Mouse (Mus musculus): Measurements from ENCODE around the gene Gm43191.

DNA sequence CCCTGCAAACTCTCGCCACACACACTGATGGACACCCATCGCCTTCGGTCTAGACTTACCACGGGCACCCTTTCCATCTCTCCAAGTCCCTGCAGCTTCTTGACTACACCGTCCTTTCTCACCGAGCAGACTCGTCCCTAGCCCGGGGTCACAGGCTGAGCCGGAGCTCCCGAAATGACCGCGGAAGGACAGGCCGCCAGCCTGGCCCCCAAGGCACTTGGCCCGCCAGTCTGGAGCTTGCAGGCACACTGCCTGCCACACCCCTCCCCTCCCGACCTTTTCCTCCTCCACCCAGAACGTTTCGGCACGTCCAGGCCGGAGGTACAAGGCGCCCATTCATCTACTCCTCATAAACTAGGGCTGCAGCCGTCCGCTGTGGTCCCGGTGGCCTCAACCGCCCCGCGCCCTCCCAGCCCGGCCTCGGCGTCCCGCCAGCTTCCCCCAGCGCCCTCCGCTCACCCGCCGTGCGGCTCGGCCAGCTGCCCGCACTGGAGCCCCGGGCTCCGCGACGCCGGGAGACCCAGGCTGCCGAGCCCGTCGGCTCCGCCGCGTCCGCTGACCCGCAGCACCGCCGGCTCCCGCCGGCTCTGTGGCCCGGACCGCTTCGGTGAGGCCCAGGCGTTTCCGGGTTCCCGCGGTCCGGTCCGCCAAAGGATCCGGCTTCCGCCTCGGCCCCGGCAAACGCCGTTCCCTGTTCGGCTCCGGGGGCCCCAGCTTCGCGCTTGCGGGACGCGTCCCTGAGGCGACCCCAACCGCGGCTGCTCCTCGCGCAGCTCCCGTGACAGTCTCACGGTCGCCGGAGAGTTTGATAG, 30.8 kb upstream of the Gm43191 start:
- TF ChIP-seq ZC3H11A (IDR thresholded peaks at IDR 0.05; ENCODE audit: borderline replicate concordance, low read depth, low read length) (no peak), HCFC1 (IDR thresholded peaks at IDR 0.05; ENCODE audit: borderline replicate concordance, insufficient read depth, low read length) (peak; percentile 83)

Measured in ES-E14 (cell line).